Mouse (Mus musculus) right cerebral cortex, postnatal 10 days (tissue): Measurements from ENCODE around the gene Btg3.

Experiments
- DNase-seq, 2 experiments: peaks; one replicate each; pipeline ENCODE4 v3.0.0; 2021; ENCODE audit warnings: low spot score in 2 of 2

The Btg3 gene

GRCm38 (mm10) chr16:78346662-78347327, 30.2 kb downstream of the Btg3 start:
- no peak for DNase-seq

GRCm38 (mm10) chr16:78343792-78344191, 33.2 kb downstream of the Btg3 start:
- DNase-seq = no peak

DNA sequence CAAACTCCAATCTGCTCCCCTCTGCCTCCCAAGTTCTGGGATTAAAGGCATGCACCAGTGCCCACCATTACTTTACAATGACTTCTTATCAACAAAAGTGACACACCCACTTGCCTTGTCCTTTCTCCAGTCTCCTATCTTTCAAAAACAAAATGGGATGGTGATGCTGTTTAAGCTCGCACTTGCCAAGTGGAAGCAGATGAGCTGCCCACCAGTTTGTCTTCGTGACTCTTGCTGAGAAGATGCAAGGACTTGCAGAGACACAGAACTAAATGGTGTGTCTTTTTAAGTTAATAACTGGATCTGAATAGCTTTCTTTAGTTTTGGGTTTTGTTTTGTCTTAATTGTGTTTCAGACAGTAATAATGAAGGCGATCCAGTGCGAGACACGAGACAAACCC, 34.2 kb downstream of the Btg3 start:
- DNase-seq = no peak

- no peak for DNase-seq
These were observed 35.6 kb downstream of the Btg3 start for GRCm38 (mm10) chr16:78341356-78341755.

- no peak for DNase-seq
These were observed 39.8 kb downstream of the Btg3 start for GRCm38 (mm10) chr16:78337226-78337625.

DNA sequence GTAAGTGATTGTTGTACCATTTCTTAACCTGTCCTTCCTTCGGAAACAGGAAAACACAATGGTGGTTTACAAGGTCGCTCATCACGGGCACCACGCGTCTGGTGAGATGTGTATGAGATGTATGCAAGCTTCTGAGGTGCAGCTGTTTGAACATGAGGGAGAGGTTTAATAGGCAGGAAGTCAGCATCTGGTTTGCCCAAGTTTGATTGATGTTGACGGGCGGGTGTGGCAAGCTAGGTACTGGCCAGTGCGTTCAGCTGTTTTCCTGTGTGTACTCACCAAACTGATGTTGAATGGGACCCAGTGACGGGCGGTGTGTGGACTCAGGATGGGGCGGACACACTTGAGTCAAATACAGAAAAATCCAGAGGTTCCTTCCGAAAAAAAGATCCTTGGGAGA, 49.0 kb downstream of the Btg3 start:
- DNase-seq = no peak

DNA sequence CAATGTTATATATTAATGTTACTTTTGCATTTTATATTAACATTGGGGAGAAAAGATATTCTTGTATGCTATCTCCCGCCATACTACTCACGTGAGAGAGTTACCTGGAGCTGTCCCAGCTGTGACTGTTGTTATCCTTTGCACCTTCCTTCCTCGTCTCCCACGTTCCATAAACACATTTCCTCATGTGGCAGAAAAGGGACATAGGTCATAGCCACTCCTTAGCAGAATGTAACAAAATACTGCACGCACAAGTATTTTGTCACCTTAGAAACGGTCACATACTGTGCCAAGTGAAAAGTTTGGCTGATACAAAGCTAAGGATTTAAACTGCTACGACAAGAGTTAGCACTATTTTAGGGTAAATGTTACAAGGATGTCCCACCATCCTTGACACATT, 49.4 kb downstream of the Btg3 start:
- DNase-seq = no peak

GRCm38 (mm10) chr16:78325972-78326848, 50.8 kb downstream of the Btg3 start:
- DNase-seq = no peak

DNA sequence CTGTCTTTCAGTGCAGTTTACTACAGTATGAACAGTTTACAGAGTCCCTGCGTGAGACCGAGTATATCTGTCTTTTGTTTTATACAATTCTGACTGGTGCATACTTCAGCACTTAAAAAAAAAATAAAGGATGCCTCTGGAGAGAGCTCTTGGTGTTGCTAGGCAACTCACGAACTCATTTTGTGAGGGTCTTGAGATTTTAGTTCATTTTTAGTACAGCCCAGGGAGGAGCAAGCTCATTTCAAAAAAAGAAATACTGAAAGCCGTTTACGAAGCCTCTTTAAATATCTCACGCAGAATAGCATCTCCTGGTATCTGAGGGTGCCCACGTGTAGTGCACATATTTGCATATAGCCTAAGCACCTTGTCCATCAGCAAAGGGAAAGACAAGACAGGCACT, 54.9 kb downstream of the Btg3 start:
- DNase-seq = peak; percentile 49 to 81

GRCm38 (mm10) chr16:78321559-78321958, 55.4 kb downstream of the Btg3 start:
- peak in 1 of 2 experiments; percentile 25 for DNase-seq

DNA sequence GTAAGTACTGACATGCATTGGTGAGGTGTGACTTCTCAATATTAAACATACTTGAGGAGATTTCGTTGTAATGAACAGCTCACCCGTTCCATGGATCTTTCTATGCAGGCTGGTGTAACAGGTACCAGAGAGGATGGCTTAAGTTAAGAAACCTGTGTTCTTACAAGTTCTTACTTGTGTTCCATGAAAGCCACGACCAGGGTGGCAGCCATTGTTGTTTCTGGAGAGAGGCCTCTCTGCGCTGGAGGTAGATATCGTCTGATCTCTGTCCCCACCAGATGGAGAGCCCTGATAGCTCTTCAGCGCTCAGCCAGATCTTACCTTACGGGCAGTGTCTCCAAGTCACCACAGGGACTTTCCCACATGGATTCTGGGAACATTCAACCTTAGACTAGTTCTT, 57.3 kb downstream of the Btg3 start:
- no peak for DNase-seq

GRCm38 (mm10) chr16:78317960-78318359, 59.0 kb downstream of the Btg3 start:
- DNase-seq = peak in 1 of 2 experiments; percentile 22

- peak; percentile 74 to 77 for DNase-seq
These were observed 60.1 kb downstream of the Btg3 start for GRCm38 (mm10) chr16:78316849-78317248.

GRCm38 (mm10) chr16:78314026-78314425, 63.0 kb downstream of the Btg3 start:
- no peak for DNase-seq

DNA sequence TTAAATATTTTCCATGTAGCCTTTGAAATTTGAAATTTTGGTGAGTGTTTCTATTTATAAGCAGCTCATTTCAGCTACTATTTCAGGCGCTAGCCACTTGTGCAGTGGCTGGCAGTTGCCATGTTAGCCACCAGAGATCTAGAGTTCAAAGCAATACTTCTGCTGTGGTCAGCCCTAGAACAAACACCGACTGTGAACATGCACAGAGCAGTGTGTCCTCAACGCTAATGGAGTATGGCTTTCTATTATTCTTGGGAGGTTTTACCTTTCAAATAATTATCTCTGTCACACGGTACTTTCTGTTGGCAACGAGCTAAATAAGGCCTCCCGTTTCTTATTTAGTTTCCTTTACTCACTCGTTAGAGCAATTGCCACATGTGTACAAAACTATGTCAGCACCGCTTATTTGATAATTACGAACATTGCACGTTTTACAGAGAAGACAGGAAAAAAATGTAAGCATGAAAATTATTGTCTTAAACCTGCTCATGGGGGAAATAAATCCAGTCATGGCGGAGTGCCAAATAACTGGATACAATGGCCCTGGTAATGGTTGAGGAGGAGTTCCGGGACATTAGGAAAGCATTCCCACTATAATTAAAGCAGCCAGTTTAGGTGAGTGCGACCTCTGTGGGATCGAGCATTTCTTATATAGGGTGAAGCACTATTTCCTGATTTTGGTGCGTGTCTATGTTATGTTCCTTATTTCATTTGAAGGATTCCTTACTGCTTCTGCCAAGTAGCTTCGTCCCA, 63.7 kb downstream of the Btg3 start:
- no peak for DNase-seq

- DNase-seq = no peak
These were observed 67.7 kb downstream of the Btg3 start for GRCm38 (mm10) chr16:78309258-78309657.

DNA sequence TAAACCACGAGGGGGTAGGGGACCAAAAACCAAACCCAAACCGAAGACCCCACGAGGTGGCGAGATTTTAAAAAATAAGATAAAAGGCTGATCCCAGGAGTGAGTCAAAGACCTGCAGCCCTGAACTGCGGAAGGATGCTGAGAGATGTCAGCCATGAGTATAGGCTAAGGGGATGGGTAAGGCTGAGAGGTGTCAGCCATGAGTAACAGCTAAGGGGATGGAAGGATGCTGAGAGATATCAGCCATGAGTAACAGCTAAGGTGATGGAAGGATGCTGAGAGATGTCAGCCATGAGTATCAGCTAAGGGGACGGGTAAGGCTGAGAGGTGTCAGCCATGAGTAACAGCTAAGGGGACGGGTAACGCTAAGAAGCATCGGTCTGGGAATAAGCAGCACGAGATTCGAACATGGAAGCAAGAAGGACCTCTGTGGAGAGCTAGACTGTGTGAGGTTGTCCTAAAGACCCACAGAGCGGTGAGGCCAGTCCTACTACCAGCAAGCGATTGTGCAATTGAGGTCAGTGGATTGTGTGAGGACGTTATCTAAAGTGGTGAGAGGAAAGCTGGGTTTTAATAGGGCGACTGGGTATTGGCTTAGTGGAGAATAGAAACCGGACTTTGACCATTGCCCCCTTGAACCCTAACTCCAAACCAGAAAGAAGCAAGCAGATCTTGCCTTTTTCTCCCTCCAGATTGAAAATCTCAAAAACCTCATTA, 69.4 kb downstream of the Btg3 start:
- no peak for DNase-seq

DNA sequence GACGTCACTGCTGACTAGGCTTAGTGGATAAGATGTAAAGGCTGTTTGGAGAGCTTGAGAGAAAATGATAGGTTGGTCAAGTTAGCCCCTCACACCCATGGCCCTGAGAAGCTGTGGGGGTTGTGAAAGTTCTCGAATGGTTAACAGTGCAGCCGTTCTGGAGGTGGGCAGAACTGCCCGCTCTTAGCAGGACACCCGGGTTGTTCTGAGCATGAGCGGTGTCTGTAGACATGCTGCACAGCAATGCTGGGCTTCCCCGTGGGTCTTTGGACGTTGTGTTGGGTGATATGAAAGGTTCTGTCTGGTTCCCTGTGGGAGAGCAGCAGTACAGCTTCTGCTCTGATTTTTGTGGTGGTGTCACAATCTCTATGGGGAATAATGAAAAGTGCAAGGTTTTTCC, 70.4 kb downstream of the Btg3 start:
- DNase-seq = no peak

GRCm38 (mm10) chr16:78305606-78306100, 71.3 kb downstream of the Btg3 start:
- DNase-seq = no peak

GRCm38 (mm10) chr16:78302678-78303050, 74.3 kb downstream of the Btg3 start:
- peak; percentile 60 to 65 for DNase-seq

GRCm38 (mm10) chr16:78301831-78302677, 74.9 kb downstream of the Btg3 start:
- peak in 1 of 2 experiments; percentile 58 for DNase-seq
